In the genomic region with DNA sequence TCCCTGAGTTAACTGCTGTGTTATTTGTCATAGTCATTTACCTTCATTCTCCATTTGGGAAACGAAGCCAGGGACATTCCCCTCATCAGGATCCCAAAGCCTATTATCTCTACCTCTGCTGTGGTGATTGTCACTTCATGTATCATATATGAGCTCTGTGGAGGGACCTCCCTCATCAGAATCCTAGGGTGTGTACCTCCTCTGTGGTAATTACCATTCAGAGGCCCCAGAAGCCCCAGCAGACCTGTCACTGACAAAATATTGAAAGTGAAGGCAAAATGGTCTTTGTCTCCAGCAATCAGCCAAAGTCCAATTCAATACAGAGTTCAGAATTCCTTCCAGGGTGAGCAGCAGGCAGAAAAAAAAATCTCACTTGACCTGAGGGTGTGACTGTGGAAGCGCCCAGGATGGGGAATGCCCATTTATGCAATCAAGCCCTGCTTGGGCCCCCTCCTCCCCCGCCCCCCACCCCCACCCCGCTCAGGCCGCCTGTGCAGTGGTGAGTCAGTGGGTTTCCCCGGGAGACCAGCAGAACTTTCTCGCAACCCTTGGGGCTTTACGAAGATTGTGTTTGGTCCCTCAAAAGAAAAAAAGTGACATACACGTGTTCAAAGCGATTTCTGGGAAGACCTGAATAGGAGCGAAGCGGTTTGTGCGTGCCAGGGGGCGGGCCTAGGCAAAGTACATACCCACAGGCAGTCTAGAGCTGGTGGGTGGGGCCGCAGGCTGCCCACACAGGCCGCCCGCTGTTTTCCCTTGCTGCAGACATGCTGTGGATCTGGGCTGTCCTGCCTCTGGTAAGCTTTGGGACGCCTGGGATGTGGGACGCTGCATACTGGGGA, we compare ENCODE assay signal across 7 mouse cellular contexts. TPM values are rescaled to one million over a fixed set of nuclear protein-coding genes. Genes with fewer than 3 reads are reported as not detected.
DNase-seq lines count a peak whose midpoint lies in the region; ATAC-seq and TF ChIP-seq lines count a peak whose summit lies in the region.

A gene (plus strand): TSS at position 719 of the 842 bp plus-strand sequence.

- intact Hi-C loops in heart, adult 2 months (cut with DNase I): loop anchor here (2.0 to 5.0 kb wide), 2 partner anchors 37 to 262 kb away; a partner anchor contains a TSS

- 0 out of 2 replicates have a peak, but pooled peaks have one; percentile 19 for TF ChIP-seq EP300 in heart, adult 2 months (IDR thresholded peaks at IDR 0.05; ENCODE audit: insufficient read depth, low read depth, low read length)

- peak within 1 kb of the TSS; percentile 88 for H3K4me2 ChIP-seq in midbrain, postnatal 0 days (ENCODE audit: low read depth, low read length, poor library complexity, severe bottlenecking)

- no peak for TF ChIP-seq CTCF in heart, adult 2 months (IDR thresholded peaks at IDR 0.05)
- TF ChIP-seq CTCF in liver, adult 2 months (IDR thresholded peaks at IDR 0.05; ENCODE audit: low read depth, low read length): no peak
- TF ChIP-seq CTCF in midbrain, postnatal 0 days (IDR thresholded peaks at IDR 0.05): no peak
- no peak for TF ChIP-seq CTCF in spleen, adult 2 months (IDR thresholded peaks at IDR 0.05; ENCODE audit: extremely low read depth, insufficient read depth, insufficient read length, insufficient replicate concordance)

- H3K79me2 ChIP-seq in heart, adult 2 months (replicated peaks; ENCODE audit: control insufficient read depth, insufficient read depth, low read length): no peaks in the 10 kb centered on the region; the same call in none of the 2 replicates
- H3K79me2 ChIP-seq in liver, adult 2 months (ENCODE audit: control insufficient read depth, insufficient read depth, low read length): peaks cover 13% of the 10 kb centered on the region

- 3% methylated on average over 19 of the region's 19 CpGs for whole genome bisulfite sequencing in embryonic facial prominence, embryonic 10.5 days
- WGBS in heart, adult 2 months: 4% methylated on average over 19 of the region's 19 CpGs
- WGBS in liver, adult 2 months: 3% methylated on average over 19 of the region's 19 CpGs
- WGBS in midbrain, postnatal 0 days: 2% methylated on average over 18 of the region's 19 CpGs
- WGBS in spleen, adult 2 months: 5% methylated on average over 19 of the region's 19 CpGs

- peak within 1 kb of the TSS; percentile 67 for H3K27ac ChIP-seq in embryonic facial prominence, embryonic 10.5 days (replicated peaks)
- H3K27ac ChIP-seq in heart, adult 2 months: peak within 1 kb of the TSS; percentile 92
- peak within 1 kb of the TSS; percentile 93 for H3K27ac ChIP-seq in liver, adult 2 months (replicated peaks; ENCODE audit: insufficient read depth, low read depth, low read length)
- H3K27ac ChIP-seq in midbrain, postnatal 0 days (ENCODE audit: low read depth, low read length): no peak within 1 kb of the TSS
- peak within 1 kb of the TSS; percentile 69 for H3K27ac ChIP-seq in spleen, adult 2 months (ENCODE audit: insufficient read depth, low read length)

- H3K9me3 ChIP-seq in embryonic facial prominence, embryonic 10.5 days: no peaks in the 10 kb centered on the region
- no peaks in the 10 kb centered on the region for H3K9me3 ChIP-seq in midbrain, postnatal 0 days (ENCODE audit: low read length)

- H3K4me1 ChIP-seq in embryonic facial prominence, embryonic 10.5 days: peaks cover 15% of the 10 kb centered on the region
- H3K4me1 ChIP-seq in heart, adult 2 months (ENCODE audit: control insufficient read depth, insufficient read depth, low read length): peaks cover 17% of the 10 kb centered on the region
- peaks cover 18% of the 10 kb centered on the region for H3K4me1 ChIP-seq in liver, adult 2 months (ENCODE audit: control insufficient read depth, insufficient read depth, low read length)
- peaks cover 10% of the 10 kb centered on the region; the same call in 1 of the 2 replicates for H3K4me1 ChIP-seq in midbrain, postnatal 0 days (ENCODE audit: insufficient read depth, low read length)
- peaks cover 19% of the 10 kb centered on the region for H3K4me1 ChIP-seq in spleen, adult 2 months (ENCODE audit: control insufficient read depth, insufficient read depth, insufficient read length)

- peak within 1 kb of the TSS; percentile 62 for H3K4me3 ChIP-seq in embryonic facial prominence, embryonic 10.5 days
- peak within 1 kb of the TSS; percentile 81 for H3K4me3 ChIP-seq in heart, adult 2 months
- peak within 1 kb of the TSS; percentile 79 for H3K4me3 ChIP-seq in liver, adult 2 months (ENCODE audit: insufficient read depth, low read depth, low read length)
- peak within 1 kb of the TSS; percentile 39 for H3K4me3 ChIP-seq in midbrain, postnatal 0 days (ENCODE audit: low read depth, low read length)
- peak within 1 kb of the TSS; percentile 90 for H3K4me3 ChIP-seq in spleen, adult 2 months (ENCODE audit: extremely low read depth, insufficient read depth, insufficient read length)

- peaks cover 19% of the 10 kb centered on the region for H3K27me3 ChIP-seq in embryonic facial prominence, embryonic 10.5 days (replicated peaks; ENCODE audit: low read depth, poor library complexity, severe bottlenecking)
- no peaks in the 10 kb centered on the region for H3K27me3 ChIP-seq in heart, adult 2 months (ENCODE audit: control insufficient read depth, insufficient read depth, low read length)
- no peaks in the 10 kb centered on the region for H3K27me3 ChIP-seq in liver, adult 2 months (ENCODE audit: control insufficient read depth, insufficient read depth, low read length)
- H3K27me3 ChIP-seq in midbrain, postnatal 0 days (ENCODE audit: insufficient read depth, low read length): 0 out of 2 replicates have a peak, but pooled peaks cover 7% of the 10 kb centered on the region
- no peaks in the 10 kb centered on the region for H3K27me3 ChIP-seq in spleen, adult 2 months (ENCODE audit: control insufficient read depth, insufficient read depth, low read length)

- peak; percentile 86 for ATAC-seq in midbrain, postnatal 0 days (ENCODE audit: low FRiP score)

- peak; percentile 90 for TF ChIP-seq POLR2A in heart, adult 2 months (IDR thresholded peaks at IDR 0.05; ENCODE audit: insufficient read depth, low read depth, low read length)
- TF ChIP-seq POLR2A in liver, adult 2 months (IDR thresholded peaks at IDR 0.05; ENCODE audit: extremely low read depth, insufficient read depth, low read length): peak; percentile 72
- TF ChIP-seq POLR2A in spleen, adult 2 months (IDR thresholded peaks at IDR 0.05; ENCODE audit: low read depth, low read length): no peak

- H3K9ac ChIP-seq in heart, adult 2 months (ENCODE audit: low read depth, low read length): peak within 1 kb of the TSS; percentile 88
- peak within 1 kb of the TSS; percentile 86 for H3K9ac ChIP-seq in liver, adult 2 months (ENCODE audit: low read depth, low read length)
- H3K9ac ChIP-seq in midbrain, postnatal 0 days (replicated peaks; ENCODE audit: low read length, poor library complexity, severe bottlenecking): peak within 1 kb of the TSS; percentile 33; the same call in 1 of the 2 replicates

- no peaks in the 10 kb centered on the region for H3K36me3 ChIP-seq in embryonic facial prominence, embryonic 10.5 days (replicated peaks)
- H3K36me3 ChIP-seq in heart, adult 2 months (ENCODE audit: control insufficient read depth, insufficient read depth, low read length): peaks cover 5% of the 10 kb centered on the region
- no peaks in the 10 kb centered on the region for H3K36me3 ChIP-seq in liver, adult 2 months (ENCODE audit: control insufficient read depth, insufficient read depth, low read length)
- H3K36me3 ChIP-seq in midbrain, postnatal 0 days (ENCODE audit: insufficient read depth, low read length): no peaks in the 10 kb centered on the region
- no peaks in the 10 kb centered on the region for H3K36me3 ChIP-seq in spleen, adult 2 months (ENCODE audit: control insufficient read depth, insufficient read depth, low read length)

- peak; percentile 84 to 93 for DNase-seq in adrenal gland, adult (ENCODE audit: inconsistent age in 2 of 2, low spot score in 1 of 2)
- peak; percentile 73 for DNase-seq in embryonic facial prominence, embryonic 10.5 days (ENCODE audit: low spot score)
- peak; percentile 84 to 91 for DNase-seq in heart, adult 2 months
- DNase-seq in kidney, adult 18-20 months: peak; percentile 85
- peak; percentile 88 for DNase-seq in liver, adult 2 months (ENCODE audit: extremely low read depth, low read depth, low spot score)
- DNase-seq in midbrain, postnatal 0 days (ENCODE audit: low spot score): peak; percentile 36
- peak in 1 of 2 experiments; percentile 70 for DNase-seq in spleen, adult 2 months (ENCODE audit: low read depth in 1 of 2, low spot score in 2 of 2)

RNA-seq across cellular contexts. Expression of the gene that starts here (rescaled TPM):
- 0.57 and 0.82 TPM in 2 replicates for polyA plus RNA-seq in embryonic facial prominence, embryonic 10.5 days (2016; fragmentation: Nextera tagmentation; extraction: Ambion mirVana)
- 10 to 100 TPM; 12.1 to 17.4 TPM for total RNA-seq in heart, adult 2 months (2021)
- polyA plus RNA-seq in heart, adult 2 months (2012; rRNA removed): 5.1 and 9.3 TPM in 2 replicates
- 20.2 and 25.5 TPM in 2 replicates for total RNA-seq in liver, adult 2 months (2014; rRNA removed)
- polyA plus RNA-seq in liver, adult 2 months (2012; rRNA removed): 3.4 and 4.9 TPM in 2 replicates
- total RNA-seq in midbrain, postnatal 0 days (2014; rRNA removed): 0.19 and 0.66 TPM in 2 replicates
- 1.4 and 1.9 TPM in 2 replicates for polyA plus RNA-seq in midbrain, postnatal 0 days (2015; fragmentation: Nextera tagmentation; extraction: Ambion mirVana)
- polyA plus RNA-seq in spleen, adult 2 months (2012; rRNA removed): 1.1 and 1.4 TPM in 2 replicates

Comparison
In these comparisons a context has a peak if more than half of its experiments do, and no peak if none do; other contexts are left out.
1. Peak in DNase-seq, H3K4me3 ChIP-seq and H3K27ac ChIP-seq in embryonic facial prominence, embryonic 10.5 days; RNA of the gene not detected or under 1 TPM.
2. H3K4me3 ChIP-seq: peak in every context shown above with its lines; median percentile 90 in spleen, adult 2 months; 81 in heart, adult 2 months; 79 in liver, adult 2 months; 62 in embryonic facial prominence, embryonic 10.5 days; 39 in midbrain, postnatal 0 days.
3. H3K9ac ChIP-seq: peak in every context shown above with its lines; median percentile 88 in heart, adult 2 months; 86 in liver, adult 2 months; 33 in midbrain, postnatal 0 days.